Mouse (Mus musculus): ENCODE results near the gene Ppp1r15b. TPM values are rescaled to one million over a fixed set of nuclear protein-coding genes. Genes with fewer than 3 reads are reported as not detected.

The Ppp1r15b gene
- total RNA-seq (2014; rRNA removed): 35.0 and 49.5 TPM in 2 replicates
- polyA plus RNA-seq (2015; fragmentation: Nextera tagmentation; extraction: Ambion mirVana): 13.9 and 18.7 TPM in 2 replicates

DNA sequence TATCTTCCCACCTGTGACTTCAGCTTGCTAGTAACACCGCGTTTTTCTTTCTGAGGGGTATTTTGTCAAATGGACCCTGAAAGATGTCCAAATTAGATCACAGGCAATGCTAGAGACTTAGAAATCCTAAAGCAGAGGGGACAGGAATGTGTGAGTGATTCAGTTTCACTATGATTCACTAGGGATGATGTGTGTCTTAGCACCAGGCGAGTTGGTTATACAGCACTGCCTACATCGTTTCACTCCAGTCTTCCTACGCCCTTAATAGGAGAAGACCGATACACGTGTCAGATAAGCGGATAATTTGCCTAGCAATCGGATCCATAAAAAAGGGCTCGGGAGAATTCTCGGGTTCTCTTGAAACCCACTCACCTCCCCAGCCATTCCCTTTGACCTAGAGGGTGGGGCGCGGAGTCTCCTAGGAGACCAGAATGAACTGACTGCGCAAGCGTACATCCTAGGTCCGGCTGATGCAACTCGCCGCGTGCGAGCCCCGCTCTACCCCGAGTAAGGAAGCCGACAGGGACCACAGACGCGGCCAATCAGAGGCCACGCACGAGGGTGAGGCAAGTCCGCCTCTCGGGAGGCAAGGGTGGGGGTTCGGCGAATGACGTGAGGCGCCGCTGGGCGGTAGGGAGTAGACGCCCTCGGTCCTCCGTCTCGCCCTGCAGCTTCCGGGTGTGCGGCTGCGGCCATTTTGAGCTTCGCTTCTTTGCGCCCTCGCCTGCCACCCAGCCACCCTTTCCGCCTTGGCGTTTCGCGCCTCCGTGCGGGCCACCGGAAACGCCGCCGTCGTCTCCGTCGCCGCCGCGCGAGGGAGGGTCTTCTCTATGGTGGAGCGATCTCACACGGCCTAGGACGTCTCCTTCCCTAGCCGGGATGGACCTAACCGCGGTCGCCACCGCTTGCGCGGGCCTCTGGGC, at the start of gene Ppp1r15b:
TSS of gene Ppp1r15b (plus strand) at position 506 of the 923 bp plus-strand sequence.
- Histone ChIP-seq H3K4me3 (ENCODE audit: low read depth, low read length) (peak within 1 kb of the TSS; percentile 96), H3K9me3 (ENCODE audit: low read length) (no peaks in the 10 kb centered on the region), H3K9ac (peak within 1 kb of the TSS; percentile 97), H3K36me3 (ENCODE audit: insufficient read depth) (no peaks in the 10 kb centered on the region; the same call in 1 of the 2 replicates), H3K27me3 (ENCODE audit: insufficient read depth, low read length) (no peaks in the 10 kb centered on the region), H3K4me2 (ENCODE audit: low read depth) (peak within 1 kb of the TSS; percentile 94), H3K27ac (ENCODE audit: low read depth, low read length) (peak within 1 kb of the TSS; percentile 98), H3K4me1 (ENCODE audit: insufficient read depth) (peaks cover 27% of the 10 kb centered on the region; the same call in 1 of the 2 replicates)
- TF ChIP-seq CTCF (IDR thresholded peaks at IDR 0.05; ENCODE audit: low read depth): peak; percentile 43
- DNase-seq: peak; percentile 99
- ATAC-seq: peak; percentile 99
- under 1% methylated on average over 72 of the region's 72 CpGs for WGBS

DNA sequence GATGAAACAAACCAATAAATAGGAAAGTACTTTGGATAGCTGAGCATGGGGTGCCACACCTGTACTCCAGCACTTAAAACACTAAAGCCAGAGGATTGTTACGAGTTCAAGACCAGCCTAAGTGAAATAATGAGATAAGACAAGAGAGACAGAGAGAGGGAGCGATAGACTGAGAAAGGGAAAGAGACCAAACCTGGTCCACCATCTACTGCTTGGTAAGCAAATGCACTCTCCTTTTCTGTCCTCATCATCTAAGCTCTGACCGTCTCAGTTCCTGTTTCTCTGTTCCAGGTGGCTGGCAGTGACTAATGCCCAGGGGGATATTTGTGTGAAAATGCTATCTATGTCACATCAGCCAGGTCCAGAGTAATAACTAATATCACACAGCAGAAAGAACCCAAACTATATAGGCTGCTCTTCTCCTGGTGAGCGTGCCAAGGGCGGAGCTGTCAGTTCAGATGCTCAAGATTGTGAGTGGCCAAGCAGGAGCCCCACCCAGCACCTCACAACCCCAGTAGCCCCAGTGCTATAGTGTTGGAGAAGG, 47.9 kb upstream of the Ppp1r15b start:
- Histone ChIP-seq H3K36me3 (ENCODE audit: insufficient read depth) (peaks cover 60% of the 10 kb centered on the region), H3K27ac (ENCODE audit: low read depth, low read length) (no peak overlapping the region), H3K4me1 (ENCODE audit: insufficient read depth) (no peaks in the 10 kb centered on the region), H3K9me3 (ENCODE audit: low read length) (no peaks in the 10 kb centered on the region), H3K4me3 (ENCODE audit: low read depth, low read length) (no peak overlapping the region), H3K9ac (no peak overlapping the region), H3K27me3 (ENCODE audit: insufficient read depth, low read length) (no peaks in the 10 kb centered on the region), H3K4me2 (ENCODE audit: low read depth) (no peak overlapping the region)
- TF ChIP-seq CTCF (IDR thresholded peaks at IDR 0.05; ENCODE audit: low read depth): no peak
- 97% methylated on average over 5 of the region's 5 CpGs for WGBS
- ATAC-seq (no peak), DNase-seq (no peak)

DNA sequence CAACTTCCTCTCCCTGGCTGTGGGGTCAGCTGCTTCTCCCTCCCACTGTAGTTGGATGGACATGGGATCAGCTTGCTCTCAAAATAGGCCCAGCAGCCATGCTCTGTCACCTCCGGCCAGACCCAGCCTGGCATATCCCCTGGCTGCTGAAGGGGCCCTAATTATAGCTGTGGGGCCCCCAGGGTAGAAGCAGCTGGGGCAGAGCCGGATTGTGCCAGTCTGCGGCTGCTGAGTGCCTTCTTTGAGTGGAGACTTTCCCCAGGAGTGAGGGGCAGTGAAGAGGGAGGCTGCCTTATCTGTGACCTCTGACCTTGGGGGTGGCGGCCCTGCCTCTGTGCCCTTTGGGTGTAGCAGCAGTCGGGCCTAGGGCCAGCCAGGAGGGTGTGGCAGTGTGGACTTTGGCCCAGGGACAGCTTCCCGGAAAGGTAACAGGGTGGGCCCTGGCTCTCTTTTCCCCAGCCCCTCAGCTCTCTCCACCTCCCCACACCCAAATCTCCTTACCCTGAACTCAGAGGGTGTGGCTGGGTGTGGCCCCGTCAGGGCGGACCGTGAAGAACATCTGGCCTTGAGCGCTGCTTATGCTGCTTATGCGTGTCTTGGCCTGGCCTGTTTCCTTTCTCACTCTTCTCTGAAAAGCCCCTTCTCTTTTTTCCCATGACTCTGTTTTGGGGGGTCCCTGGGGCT, 46.9 kb upstream of the Ppp1r15b start:
- DNase-seq: no peak
- no peaks in the 10 kb centered on the region for H3K4me1 ChIP-seq (ENCODE audit: insufficient read depth)
- H3K27me3 ChIP-seq (ENCODE audit: insufficient read depth, low read length): no peaks in the 10 kb centered on the region
- H3K27ac ChIP-seq (ENCODE audit: low read depth, low read length): no peak overlapping the region
- H3K4me2 ChIP-seq (ENCODE audit: low read depth): no peak overlapping the region
- H3K4me3 ChIP-seq (ENCODE audit: low read depth, low read length): no peak overlapping the region
- no peak for TF ChIP-seq CTCF (IDR thresholded peaks at IDR 0.05; ENCODE audit: low read depth)
- 81% methylated on average over 11 of the region's 11 CpGs for WGBS
- no peak for ATAC-seq
- no peaks in the 10 kb centered on the region for H3K9me3 ChIP-seq (ENCODE audit: low read length)
- no peak overlapping the region for H3K9ac ChIP-seq
- H3K36me3 ChIP-seq (ENCODE audit: insufficient read depth): peaks cover 60% of the 10 kb centered on the region

DNA sequence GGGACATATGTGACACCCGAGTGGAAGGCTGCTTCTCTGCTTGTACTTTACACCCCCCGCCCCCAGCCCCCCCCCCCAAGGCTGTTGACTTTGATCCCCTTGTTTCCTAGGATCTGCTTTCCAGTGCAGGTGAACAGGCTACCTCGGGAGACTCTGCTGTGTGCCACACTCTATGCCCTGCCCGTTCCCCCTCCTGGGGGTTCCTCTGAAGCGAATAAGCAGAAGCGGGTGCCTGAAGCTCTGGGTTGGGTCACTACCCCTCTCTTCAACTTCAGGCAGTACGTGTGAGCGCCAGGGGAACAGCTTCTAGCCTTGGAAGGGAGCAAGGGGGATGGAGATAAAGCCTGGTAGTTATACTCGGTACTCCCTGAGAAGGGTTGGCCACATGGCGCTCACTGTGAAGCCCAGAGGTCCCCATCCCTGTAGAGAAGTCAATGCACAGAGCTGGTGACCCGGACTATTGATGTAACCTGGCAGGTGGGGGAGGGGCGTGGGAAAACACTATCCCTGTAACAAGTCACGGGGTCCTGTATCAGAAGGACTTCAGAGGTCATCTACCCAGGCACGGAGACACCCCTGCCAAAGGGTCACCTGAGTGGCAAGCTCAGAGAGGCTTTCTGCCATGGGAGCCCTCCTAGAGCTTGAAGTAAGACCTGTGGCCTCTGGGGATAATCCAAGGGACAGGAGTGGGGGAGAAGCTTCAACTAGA, 46.1 kb upstream of the Ppp1r15b start:
- H3K4me2 ChIP-seq (ENCODE audit: low read depth): no peak overlapping the region
- H3K9ac ChIP-seq: no peak overlapping the region
- ATAC-seq (no peak), DNase-seq (no peak)
- H3K27me3 ChIP-seq (ENCODE audit: insufficient read depth, low read length): no peaks in the 10 kb centered on the region
- H3K4me3 ChIP-seq (ENCODE audit: low read depth, low read length): no peak overlapping the region
- H3K27ac ChIP-seq (ENCODE audit: low read depth, low read length): no peak overlapping the region
- H3K4me1 ChIP-seq (ENCODE audit: insufficient read depth): no peaks in the 10 kb centered on the region
- peaks cover 62% of the 10 kb centered on the region for H3K36me3 ChIP-seq (ENCODE audit: insufficient read depth)
- no peaks in the 10 kb centered on the region for H3K9me3 ChIP-seq (ENCODE audit: low read length)
- no peak for TF ChIP-seq CTCF (IDR thresholded peaks at IDR 0.05; ENCODE audit: low read depth)
- 79% methylated on average over 14 of the region's 14 CpGs for WGBS

DNA sequence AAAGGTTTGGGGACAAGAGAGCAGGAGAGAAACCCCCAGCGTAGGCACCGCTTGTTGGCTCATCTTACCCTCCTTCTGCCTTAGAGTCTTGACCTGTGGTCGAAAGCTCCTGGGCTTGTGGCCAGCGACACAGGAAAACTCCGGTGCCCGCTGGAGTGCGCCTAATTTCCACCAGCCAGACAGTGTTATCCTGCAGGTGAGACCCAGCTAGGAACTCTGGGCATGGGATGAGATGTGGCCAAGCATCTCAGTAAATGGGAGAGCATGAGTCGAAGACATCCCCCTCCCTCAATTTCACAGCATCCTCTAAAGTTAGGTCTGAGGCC, 45.6 kb upstream of the Ppp1r15b start:
- no peaks in the 10 kb centered on the region for H3K4me1 ChIP-seq (ENCODE audit: insufficient read depth)
- H3K36me3 ChIP-seq (ENCODE audit: insufficient read depth): peaks cover 66% of the 10 kb centered on the region
- ATAC-seq (no peak), DNase-seq (no peak)
- H3K27me3 ChIP-seq (ENCODE audit: insufficient read depth, low read length): no peaks in the 10 kb centered on the region
- WGBS: 85% methylated on average over 8 of the region's 8 CpGs
- no peaks in the 10 kb centered on the region for H3K9me3 ChIP-seq (ENCODE audit: low read length)
- no peak overlapping the region for H3K4me2 ChIP-seq (ENCODE audit: low read depth)
- H3K9ac ChIP-seq: no peak overlapping the region
- no peak for TF ChIP-seq CTCF (IDR thresholded peaks at IDR 0.05; ENCODE audit: low read depth)
- no peak overlapping the region for H3K27ac ChIP-seq (ENCODE audit: low read depth, low read length)
- H3K4me3 ChIP-seq (ENCODE audit: low read depth, low read length): no peak overlapping the region

DNA sequence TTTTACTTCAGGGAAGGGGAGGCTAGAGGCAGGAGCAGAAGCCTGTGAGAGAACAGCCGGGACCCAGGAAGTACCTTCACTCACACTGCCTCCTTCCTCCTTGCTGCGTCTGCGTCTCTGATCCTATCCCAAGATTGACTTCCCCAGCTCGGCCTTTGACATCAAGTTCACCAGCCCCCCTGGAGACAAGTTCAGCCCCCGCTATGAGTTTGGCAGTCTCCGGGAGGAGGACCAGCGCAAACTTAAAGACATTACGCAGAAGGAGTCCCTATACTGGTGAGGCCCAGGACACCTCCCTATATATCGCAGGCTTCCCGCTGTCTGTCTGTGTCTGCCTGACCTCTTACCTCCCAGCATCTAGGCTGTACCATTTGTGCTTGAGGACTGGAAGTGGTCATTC, 44.1 kb upstream of the Ppp1r15b start:
- Histone ChIP-seq H3K27me3 (ENCODE audit: insufficient read depth, low read length) (no peaks in the 10 kb centered on the region), H3K4me1 (ENCODE audit: insufficient read depth) (no peaks in the 10 kb centered on the region), H3K36me3 (ENCODE audit: insufficient read depth) (peaks cover 67% of the 10 kb centered on the region), H3K4me2 (ENCODE audit: low read depth) (no peak overlapping the region), H3K9ac (no peak overlapping the region), H3K9me3 (ENCODE audit: low read length) (no peaks in the 10 kb centered on the region), H3K4me3 (ENCODE audit: low read depth, low read length) (no peak overlapping the region), H3K27ac (ENCODE audit: low read depth, low read length) (no peak overlapping the region)
- DNase-seq (no peak), ATAC-seq (no peak)
- 93% methylated on average over 10 of the region's 10 CpGs for WGBS
- no peak for TF ChIP-seq CTCF (IDR thresholded peaks at IDR 0.05; ENCODE audit: low read depth)

Data from forebrain, postnatal 0 days (tissue).